Mouse (Mus musculus) testis, adult 2 months (tissue): ENCODE measurements around the gene Cog5. TPM values are rescaled to one million over a fixed set of nuclear protein-coding genes. Genes with fewer than 3 reads are reported as not detected.

Source experiments
- H3K27ac ChIP-seq: fragments of 200-500 bp; 2 replicates; pipeline ENCODE4 v1.5.1; 2012; ENCODE audit warnings: low read depth, low read length; ENCODE audit not compliant: control insufficient read depth, insufficient read depth
- H3K27me3 ChIP-seq: fragments of 200-500 bp; 2 replicates; pipeline ENCODE4 v1.6.1; 2012; ENCODE audit warnings: mild to moderate bottlenecking, low read length, moderate library complexity; ENCODE audit not compliant: control insufficient read depth, insufficient read depth
- H3K36me3 ChIP-seq: fragments of 200-500 bp; 2 replicates; pipeline ENCODE4 v1.6.1; 2012; ENCODE audit warnings: mild to moderate bottlenecking, low read length; ENCODE audit not compliant: control insufficient read depth, insufficient read depth
- H3K4me1 ChIP-seq: fragments of 200-500 bp; 2 replicates; pipeline ENCODE4 v1.6.1; 2012; ENCODE audit warnings: low read length; ENCODE audit not compliant: control insufficient read depth, insufficient read depth
- H3K4me3 ChIP-seq: fragments of 200-500 bp; 2 replicates; pipeline ENCODE4 v1.5.1; 2012; ENCODE audit warnings: low read depth, mild to moderate bottlenecking, low read length, moderate library complexity, mixed read lengths; ENCODE audit not compliant: control insufficient read depth
- CTCF ChIP-seq: fragments of 200-500 bp; IDR thresholded peaks from 2 replicates; pipeline ENCODE4 v1.5.1; 2012; ENCODE audit warnings: low read depth, mild to moderate bottlenecking, inconsistent platforms, low read length, moderate library complexity; ENCODE audit not compliant: control insufficient read depth, insufficient read depth, insufficient replicate concordance
- POLR2A ChIP-seq: fragments of 200-500 bp; IDR thresholded peaks from 2 replicates; pipeline ENCODE4 v1.6.1; 2012; ENCODE audit warnings: low read depth, mild to moderate bottlenecking, inconsistent platforms, low read length, moderate library complexity; ENCODE audit not compliant: control insufficient read depth
- polyA plus RNA-seq: library from polyadenylated mRNA; depleted of rRNA; stranded (reverse); fragments of >200 nt; gene quantifications from 2 replicates; pipeline ENCODE4 v1.2.3, GENCODE M21; 2012

Cog5 gene
- polyA plus RNA-seq, 1 experiment = 17.4 TPM

DNA sequence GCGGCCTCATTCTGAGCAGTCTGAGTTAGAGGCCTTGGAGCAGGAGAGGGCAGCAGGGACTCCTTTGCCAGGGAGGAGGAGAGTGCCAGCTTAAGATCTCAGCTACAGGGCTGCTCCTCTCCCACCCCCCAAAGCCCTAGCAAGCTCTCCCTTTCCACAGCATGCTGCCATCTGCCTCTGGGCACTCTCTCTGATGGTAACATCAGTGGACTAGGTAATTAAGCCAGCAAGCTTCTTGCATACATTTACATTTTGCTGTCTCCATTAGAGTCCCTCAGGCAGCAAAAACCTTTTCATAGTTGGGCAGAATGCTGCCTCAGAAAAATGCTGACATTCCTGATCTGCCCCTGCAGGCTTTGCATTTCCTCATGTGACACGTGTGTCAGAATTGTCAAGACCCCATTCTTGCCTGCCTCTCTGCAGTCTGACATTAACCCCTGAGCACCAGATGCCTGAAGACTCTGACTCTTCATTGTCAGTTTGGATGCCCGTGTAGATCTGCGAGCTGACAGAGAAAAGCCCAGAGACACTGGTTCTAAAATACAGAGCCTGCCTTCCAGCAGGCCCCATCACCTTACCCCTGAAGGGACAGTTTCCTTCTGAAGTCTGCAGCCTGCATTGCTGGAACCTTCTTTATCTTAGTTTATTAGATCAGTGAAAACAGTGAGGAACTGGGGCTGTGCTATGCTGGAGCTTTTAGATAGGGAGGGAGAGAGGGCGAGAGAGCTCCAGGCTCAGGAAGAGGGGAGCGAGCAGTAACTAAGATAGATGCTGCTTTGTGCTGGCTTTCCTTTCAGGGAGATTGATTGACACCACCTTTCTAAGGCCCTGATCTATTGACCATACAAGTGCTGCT lies 251.3 kb downstream of the Cog5 start:
- Histone ChIP-seq H3K27me3 (no peaks in the 10 kb centered on the region), H3K4me1 (no peaks in the 10 kb centered on the region), H3K27ac (no peak overlapping the region), H3K36me3 (no peaks in the 10 kb centered on the region), H3K4me3 (no peak overlapping the region)
- TF ChIP-seq CTCF = no peak
- no peak for TF ChIP-seq POLR2A

GRCm38 (mm10) chr12:31907436-31907835 lies 252.8 kb downstream of the Cog5 start:
- TF ChIP-seq POLR2A (no peak), CTCF (no peak)
- Histone ChIP-seq H3K27ac (no peak overlapping the region), H3K4me1 (no peaks in the 10 kb centered on the region), H3K4me3 (no peak overlapping the region), H3K27me3 (no peaks in the 10 kb centered on the region), H3K36me3 (no peaks in the 10 kb centered on the region)

DNA sequence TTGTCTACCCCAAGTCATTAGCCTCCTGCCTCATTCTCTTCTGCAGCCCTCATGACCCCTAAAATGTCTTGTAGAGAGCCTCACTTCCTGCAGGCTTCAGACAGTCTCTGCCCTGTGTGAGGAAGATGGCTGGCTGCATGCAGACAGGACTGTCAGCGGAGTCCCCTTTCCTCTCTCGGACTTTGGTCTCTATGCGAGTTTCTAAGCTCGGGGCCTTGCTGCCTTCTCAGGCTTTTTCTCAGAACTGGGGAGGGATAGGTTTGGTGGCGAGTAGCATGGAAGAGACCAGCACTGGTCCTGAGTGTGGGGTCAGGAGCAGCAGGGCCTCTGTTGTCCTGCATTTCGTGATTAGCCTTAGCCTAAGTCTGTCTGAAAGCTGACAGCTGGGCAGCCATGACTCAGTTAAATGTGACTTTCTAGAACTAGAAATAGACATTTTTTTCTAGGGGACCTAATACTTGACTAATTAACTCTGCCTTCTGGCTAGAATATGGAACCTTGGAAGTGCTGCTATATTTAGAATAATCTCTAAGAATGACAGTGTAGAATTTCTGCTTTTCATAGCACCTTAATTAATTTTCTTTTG lies 258.4 kb downstream of the Cog5 start:
- Histone ChIP-seq H3K4me1 (no peaks in the 10 kb centered on the region), H3K27ac (no peak overlapping the region), H3K27me3 (no peaks in the 10 kb centered on the region), H3K4me3 (no peak overlapping the region), H3K36me3 (no peaks in the 10 kb centered on the region)
- TF ChIP-seq POLR2A (no peak), CTCF (no peak)

DNA sequence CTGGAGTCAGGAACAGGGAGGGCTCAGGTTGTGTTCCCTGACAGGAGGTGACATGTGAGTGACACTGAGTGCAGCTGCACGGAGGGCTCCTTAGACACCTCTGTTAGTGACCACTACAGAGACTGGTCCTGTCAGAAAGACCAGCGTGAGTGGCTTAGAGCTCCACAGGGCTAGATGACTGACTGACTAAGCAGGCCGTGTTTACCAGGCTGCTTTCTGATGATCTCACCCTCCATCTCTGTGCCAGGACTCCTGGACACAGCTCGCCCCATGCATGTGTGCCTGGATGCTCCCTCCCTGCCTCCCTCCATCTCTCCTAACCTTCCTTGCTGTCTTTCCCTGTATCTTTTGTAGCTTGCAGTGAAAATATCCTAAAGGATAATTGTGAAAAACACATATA lies 258.9 kb downstream of the Cog5 start:
- H3K36me3 ChIP-seq = no peaks in the 10 kb centered on the region
- H3K27ac ChIP-seq = no peak overlapping the region
- H3K27me3 ChIP-seq = no peaks in the 10 kb centered on the region
- TF ChIP-seq CTCF (no peak), POLR2A (no peak)
- H3K4me1 ChIP-seq = no peaks in the 10 kb centered on the region
- H3K4me3 ChIP-seq = no peak overlapping the region

DNA sequence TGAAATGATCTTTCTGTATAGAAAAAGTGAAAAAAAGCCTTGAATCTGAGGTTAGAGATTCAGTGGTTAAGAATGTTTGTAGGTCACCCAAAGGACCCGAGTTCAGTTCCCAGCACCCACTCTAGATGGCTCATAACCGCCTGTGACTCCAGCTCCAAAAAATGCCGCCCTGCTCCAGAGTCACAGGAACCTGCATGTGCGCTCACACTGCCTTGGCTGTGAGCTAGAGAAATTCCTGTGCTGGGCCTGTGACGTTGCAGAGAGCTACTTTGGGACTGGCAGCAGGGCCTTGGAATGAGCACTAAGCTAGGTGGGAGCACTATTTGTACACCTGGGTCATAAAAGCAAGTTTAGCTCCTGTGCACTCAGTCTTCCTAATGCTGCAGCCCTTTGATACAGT lies 262.0 kb downstream of the Cog5 start:
- Histone ChIP-seq H3K27me3 (no peaks in the 10 kb centered on the region), H3K36me3 (no peaks in the 10 kb centered on the region), H3K4me3 (no peak overlapping the region), H3K4me1 (no peaks in the 10 kb centered on the region), H3K27ac (no peak overlapping the region)
- TF ChIP-seq POLR2A (no peak), CTCF (no peak)

GRCm38 (mm10) chr12:31917245-31917644 lies 262.6 kb downstream of the Cog5 start:
- no peak for TF ChIP-seq POLR2A
- TF ChIP-seq CTCF = no peak
- H3K4me1 ChIP-seq = no peaks in the 10 kb centered on the region
- H3K27me3 ChIP-seq = no peaks in the 10 kb centered on the region
- no peaks in the 10 kb centered on the region for H3K36me3 ChIP-seq
- H3K4me3 ChIP-seq = no peak overlapping the region
- no peak overlapping the region for H3K27ac ChIP-seq

GRCm38 (mm10) chr12:31920464-31921405 lies 266.1 kb downstream of the Cog5 start:
- H3K27ac ChIP-seq = no peak overlapping the region
- no peaks in the 10 kb centered on the region; the same call in 1 of the 2 replicates for H3K36me3 ChIP-seq
- no peaks in the 10 kb centered on the region for H3K4me1 ChIP-seq
- no peaks in the 10 kb centered on the region for H3K27me3 ChIP-seq
- TF ChIP-seq POLR2A (no peak), CTCF (no peak)
- H3K4me3 ChIP-seq = no peak overlapping the region
